Mouse (Mus musculus) monocyte, adult 5-6 weeks (primary cell): Measurements from ENCODE around the gene Fli1. TPM values are rescaled to one million over a fixed set of nuclear protein-coding genes. Genes with fewer than 3 reads are reported as not detected.
A peak's percentile ranks its signal among the peaks of the same experiment; 100 is the strongest.

Source experiments
- ATAC-seq: fragments of 153-309, 156-312 bp; replicated peaks from 2 replicates; pipeline ENCODE4 v1.8.0; 2017; ENCODE audit warnings: mild to moderate bottlenecking; ENCODE audit not compliant: low TSS enrichment, insufficient number of reproducible peaks, severe bottlenecking, poor library complexity, low FRiP score
- total RNA-seq: library from RNA; stranded (forward); fragments of 200-1000, 200-491, 200-594 nt; gene quantifications from 3 replicates; pipeline ENCODE4 v1.2.3, GENCODE M21; 2017

Fli1 gene
- total RNA-seq, 1 experiment from 2014 or later = 94.4 TPM

DNA sequence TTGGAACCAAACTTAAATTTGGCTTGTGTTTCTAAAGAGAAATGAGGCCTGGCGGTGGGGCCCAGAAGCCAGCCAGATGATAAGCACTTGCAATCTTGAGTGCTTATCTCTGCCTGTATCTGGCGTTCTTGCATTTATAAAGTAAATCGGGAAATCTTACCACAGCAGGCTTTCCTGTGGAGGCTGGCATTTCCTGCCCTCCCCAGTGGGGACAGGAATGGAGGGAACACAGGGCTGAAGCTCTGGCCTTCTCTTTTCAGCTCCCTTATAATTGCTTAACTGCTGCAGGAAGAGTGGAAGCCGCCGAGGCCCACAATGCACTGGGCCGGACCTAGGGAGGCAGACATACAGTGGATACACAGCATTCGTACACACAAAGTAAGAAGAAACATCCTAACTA is 13.7 kb upstream of the Fli1 start:
- ATAC-seq = no peak

DNA sequence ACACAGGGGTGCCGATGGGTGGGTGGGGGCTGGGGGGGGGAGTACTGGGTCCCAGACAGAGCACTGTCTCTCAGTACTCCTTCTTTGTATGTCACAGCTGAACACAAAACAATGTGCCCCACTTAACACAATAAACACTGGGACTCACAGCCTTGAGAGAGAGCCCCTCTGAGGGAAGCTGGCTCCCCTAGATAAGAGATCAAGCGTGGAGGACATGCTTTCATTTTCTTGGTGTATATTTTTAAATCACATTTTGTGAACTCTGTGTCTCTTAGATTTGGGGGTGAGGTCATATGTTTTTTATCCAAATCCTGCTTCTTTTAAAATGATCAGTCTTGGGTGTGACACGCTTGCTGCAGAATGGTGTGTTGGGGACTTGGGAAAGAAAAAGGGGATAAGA is 12.6 kb upstream of the Fli1 start:
- no peak for ATAC-seq

DNA sequence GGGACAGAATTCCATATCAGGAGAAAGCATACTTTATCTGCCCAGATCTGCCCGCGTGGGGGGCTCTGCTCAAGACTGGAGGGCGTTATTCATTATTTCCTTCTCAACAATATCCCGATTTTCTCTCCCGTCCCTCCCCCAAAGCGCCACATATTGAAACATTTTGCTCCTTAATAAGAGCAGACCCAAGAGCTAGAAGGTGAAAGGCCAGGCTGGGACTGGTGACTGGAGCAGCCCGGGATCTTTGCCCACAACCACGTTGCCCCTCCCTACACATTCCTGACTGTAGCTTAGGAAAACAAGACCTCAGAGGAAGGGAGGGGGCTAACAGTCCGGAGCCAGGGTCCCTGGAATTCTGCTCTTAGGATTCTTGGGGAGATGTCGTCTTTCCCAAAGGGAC is 7.9 kb upstream of the Fli1 start:
- ATAC-seq = no peak

DNA sequence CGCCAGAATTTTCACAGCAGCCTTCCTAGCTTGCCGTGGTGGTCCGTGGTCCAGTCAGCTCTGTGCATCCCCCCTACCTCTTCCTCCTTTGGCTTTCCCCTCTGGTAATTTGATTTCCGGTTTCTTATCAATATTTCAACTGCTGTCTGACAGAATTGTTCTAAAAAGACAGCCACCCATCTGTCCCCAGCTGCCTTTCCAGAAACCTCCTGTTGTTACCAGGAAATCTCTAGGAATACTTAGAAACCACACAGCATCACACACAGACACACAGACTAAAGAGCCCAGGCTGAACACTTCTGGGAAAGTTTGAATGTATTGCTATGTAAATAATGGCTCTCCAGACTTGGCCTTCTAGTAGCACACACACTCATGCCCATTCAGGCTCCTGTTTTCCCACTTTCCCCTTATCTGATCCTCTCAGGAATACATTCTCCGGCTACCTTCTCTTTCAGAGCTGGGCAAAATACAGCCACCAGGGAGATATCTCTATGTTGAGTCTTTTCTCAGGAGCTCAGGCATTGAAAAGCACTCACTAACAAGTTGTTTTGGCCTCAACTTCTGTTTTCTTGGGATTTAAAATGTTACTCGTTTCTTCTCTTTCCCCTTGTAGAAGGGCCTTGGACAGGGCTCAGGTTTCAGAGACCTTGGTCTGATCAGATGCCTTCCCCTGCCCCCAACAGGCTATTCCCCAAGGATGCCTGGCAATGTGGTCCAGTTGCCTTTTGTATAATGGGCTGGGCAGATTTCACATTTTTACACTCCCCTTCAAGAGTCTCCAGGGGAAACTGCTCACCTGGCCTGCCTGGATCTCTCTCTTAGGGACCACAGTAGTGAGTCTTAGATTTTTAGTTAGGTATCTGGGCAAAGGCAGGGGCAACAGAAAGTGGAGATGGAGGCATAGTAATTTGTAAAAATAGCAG is 7.1 kb upstream of the Fli1 start:
- no peak for ATAC-seq

DNA sequence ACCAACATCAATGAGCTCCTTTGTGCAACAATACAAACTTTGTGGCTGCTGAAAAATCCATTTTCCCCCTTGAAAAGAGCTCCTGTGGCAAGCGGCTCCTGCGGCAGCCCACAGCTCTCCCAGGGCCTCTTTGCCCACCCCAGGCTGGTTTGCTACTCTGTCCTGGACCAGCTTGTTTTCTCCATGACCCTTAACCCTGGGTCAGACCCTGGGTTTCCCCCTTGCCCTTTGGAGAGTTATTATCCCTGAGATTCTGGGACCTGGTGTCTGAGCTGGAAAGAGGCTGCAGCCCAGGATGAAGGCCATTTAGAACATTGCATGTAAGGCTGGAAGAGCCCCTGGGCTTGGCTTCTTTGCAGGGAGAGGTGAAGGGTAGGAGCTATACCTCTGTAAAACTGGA is 4.1 kb upstream of the Fli1 start:
- no peak for ATAC-seq

DNA sequence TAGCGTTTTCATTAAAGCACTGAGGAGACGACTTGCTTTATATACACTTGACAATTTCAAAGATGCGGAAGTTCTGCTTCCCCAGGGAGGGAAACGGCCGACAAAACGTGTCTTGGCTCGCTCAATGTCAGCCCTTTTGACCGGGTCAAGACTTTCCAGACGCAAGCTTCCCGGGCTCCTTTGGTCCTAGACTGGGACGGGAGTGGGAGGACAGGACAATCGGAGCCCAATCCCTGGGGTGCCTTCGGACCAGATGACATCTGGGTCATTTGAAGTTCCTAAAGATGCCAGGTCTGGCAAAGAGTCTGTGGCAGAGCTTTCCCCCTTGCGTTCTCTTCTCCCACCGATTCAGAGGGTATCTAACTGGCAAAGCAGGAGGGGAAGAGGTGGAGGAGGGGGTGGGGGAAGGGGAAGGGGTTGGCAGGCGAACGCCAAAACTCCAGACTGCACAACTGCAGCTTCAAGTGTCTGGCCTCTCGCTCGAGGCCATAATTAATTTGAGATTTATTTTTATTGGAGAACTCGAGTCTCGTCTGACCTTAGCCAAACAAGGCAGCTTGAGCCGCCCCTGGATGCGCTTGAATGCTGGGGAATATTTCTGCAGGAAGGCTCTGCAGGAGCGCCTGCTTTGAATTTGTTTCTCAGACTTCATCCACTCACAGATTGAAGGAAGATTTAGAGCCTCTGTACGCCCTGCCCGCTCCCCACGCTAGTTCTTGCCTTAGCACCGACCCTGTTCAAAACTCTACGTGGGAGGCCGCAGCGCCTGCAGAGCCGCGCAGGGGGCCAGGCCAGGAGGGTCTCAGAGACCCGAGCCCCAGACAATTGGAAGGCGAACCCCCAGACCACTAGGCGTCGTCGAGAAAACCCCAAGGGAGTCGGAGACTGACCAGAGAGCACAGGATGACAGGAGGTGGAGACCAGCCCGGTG is 2.3 kb upstream of the Fli1 start:
- ATAC-seq = no peak

DNA sequence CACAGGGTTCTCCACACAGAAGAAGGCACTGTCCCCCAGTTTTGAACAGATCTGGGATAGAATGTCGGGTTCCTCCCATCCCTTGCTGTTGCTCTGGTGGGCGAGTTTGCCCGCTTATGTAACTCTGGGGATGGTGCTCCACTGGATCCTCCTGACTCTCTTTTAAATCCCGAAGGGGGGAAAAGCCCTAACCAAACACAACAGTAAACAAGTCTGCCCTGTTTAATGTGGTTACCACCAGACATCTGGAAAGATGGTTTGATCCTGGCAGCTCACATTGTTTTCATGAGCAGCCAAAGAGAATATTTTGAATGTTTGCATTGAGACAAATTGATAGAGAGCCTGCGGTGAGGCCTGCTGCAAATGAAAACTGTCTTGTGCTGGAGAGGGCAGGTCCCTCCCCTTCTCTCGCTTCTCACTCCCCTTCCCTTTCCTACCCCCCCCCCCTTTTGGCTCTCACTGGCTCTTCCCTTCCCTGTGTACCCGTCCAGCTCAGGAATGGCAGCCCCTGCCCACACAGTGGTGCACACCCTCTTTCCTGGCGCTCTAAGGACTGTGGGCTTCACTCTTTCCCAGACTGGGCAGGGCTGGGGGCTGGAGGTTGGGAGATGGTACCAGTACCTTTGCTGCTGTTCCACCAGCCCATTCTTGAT is 1.4 kb upstream of the Fli1 start:
- no peak for ATAC-seq

DNA sequence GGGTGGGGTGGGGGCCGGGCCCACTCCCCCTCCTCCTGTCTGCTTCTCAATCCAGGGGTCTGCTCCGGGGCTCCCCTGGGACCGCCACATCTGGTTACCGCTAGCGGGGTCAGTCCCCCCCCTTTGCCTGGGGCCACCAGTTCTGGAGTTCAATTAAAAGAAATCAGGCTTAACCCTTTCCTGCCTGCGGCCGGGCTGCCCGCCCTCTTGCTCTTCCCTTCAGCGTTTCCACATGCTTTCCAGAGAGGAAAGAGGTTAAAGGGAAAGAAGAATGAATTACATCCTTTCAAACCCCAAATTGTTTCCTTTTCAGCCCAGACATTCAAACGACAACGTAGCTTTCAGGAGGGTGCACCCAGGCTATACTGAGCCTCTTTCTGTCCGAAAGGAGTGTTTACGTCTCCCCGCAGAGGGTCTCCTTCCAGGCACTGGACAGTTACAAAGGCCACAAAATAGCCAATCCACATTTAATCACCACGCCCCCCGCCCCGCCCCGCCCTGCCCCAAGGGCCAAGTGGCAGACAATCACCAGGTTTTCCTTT is 450 bp upstream of the Fli1 start:
- no peak for ATAC-seq

DNA sequence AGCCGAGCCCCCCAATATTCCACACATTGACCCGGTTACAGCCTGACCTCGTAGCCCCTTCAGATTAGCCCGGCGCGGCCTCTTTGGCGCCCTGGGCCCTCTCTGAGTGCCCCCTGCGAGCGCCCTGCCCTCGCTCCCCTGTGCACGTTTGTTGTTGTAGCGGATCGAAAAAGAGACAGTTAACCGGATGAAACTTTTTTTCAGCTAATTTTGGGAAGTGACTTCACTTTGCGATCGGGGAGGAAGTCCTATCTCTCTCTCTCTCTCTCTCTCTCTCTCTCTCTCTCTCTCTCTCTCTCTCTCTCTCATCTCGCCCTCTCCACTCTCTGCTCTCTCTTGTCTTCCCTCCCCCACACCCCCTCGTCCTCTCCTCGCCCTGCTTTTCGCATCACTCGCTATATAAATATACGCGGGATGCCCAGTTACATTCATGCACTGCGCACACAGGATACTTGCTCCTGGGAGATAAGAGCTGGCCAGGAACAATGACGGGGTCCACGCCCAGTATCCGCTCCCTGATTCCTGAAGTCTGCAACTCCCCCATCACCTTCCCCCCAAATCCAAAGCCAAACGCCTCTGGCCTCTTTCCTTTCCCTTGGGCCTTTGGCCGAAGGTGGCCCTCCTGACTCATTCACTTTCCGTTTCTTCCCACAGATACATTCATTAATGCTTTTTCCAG is 1.3 kb downstream of the Fli1 start:
- ATAC-seq = 0 out of 2 replicates have a peak, but pooled peaks have one; percentile 6

DNA sequence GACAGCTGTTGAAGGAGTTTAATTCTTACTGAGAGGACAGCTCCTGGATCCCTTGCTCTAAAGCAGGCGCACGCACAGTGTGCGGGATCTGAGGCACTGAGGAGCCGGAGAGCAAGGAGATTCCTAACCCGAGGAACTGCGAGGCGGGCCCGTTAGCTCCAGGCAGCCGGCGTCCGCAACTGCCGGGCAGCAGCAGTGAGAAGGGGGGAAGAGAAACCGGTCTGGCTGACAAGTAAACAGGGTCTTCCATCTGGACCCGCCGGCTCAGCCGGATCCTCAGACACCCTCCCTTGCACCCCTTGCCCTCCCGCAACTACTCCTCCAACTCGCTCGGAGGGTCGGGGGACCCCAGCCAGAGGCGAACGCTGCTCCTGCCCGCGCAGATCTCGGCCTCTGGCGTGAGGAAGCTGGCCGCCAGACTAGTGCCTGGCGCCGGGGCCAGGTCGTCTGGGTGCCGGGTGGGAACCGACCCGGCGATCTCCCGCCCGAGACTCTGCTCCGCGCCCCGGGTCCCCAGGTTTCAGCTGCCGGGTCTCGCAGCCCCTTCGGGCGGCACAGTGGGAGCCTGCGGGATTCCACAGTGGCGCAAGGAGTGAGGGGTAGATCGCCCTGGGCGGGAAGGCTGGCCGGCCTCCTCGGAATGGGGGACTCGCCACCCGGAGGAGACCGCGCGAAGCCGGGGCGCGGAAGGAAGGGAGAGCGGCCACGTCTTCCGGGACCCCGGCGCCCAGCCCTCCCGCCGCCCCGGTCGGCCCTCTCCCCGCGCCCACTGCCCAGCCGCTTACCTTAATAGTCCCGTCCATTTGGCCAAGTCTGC is 2.0 kb downstream of the Fli1 start:
- ATAC-seq = no peak

DNA sequence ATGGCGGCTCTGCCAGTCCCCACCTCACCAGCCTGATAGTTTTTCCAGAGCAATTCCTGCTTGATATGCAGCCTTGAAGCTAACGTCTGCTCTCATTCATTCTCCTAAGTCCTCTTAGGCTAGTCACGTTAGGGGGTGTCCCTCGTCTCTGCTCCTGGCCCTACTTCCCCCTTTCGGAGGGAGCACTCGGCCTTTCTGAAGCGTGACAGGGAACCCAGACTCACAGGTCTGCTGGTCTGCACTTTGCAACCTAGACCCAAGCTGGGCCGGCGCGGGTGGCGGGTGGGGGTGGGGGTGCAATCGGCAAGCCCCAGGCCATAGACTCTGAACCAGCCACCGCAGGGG is 2.6 kb downstream of the Fli1 start:
- peak; percentile 80 for ATAC-seq

DNA sequence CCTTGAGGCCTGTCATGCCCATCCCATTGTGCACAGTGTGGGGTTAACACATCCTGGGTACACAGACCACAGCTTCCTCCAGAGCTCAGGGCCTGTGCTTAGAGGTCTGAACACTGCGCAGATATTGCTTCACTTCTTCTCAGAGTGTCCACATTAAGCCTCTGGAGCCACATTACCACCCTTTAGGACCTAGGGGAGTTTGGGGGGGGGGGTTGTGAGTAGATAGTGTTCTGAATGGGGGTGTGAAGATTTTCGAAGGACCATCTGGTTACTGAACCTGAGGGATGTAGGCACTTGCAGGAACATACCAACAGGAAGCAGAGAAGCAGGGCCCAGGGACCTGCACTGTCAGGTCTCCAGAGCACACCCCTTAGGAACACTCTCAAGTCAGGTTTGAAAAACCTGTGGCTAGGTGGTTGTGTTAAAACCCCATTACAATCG is 3.3 kb downstream of the Fli1 start:
- ATAC-seq = peak; percentile 87

DNA sequence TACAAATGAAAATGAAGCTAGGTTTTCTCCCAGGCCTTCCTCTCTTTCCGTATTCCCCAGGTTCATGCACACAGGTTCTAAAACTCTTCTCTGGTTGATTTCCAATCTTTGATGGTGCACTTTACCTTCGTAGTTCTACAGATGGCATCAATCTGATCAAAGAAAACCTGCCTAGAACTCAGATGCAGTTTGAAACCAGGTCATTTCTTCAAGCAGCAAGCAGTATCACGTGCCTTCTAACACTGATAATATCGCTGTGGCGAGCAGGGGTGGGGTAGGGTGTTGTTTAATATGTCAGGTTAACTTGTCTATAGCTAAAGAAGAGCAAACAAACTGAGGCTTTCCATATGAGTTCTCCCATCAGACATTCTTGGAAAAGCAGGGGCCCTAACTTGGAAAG is 4.5 kb downstream of the Fli1 start:
- ATAC-seq = no peak

DNA sequence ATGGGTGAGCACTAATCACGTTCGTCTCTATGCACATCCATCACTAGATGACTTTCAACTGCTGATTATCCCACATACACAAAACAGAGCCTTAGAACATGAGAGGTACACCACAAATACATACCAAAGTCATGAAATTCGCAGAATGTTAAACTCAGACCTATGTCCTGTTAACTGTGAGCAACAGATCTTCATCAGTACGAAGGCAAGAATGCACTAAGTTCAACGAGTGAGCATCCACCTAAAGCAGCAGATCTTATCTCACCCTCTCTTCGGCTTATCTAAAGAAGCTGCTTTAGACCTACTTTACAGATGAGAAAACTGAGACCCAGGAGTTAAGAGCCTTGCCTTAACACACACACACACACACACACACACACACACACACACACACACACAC is 5.0 kb downstream of the Fli1 start:
- no peak for ATAC-seq

DNA sequence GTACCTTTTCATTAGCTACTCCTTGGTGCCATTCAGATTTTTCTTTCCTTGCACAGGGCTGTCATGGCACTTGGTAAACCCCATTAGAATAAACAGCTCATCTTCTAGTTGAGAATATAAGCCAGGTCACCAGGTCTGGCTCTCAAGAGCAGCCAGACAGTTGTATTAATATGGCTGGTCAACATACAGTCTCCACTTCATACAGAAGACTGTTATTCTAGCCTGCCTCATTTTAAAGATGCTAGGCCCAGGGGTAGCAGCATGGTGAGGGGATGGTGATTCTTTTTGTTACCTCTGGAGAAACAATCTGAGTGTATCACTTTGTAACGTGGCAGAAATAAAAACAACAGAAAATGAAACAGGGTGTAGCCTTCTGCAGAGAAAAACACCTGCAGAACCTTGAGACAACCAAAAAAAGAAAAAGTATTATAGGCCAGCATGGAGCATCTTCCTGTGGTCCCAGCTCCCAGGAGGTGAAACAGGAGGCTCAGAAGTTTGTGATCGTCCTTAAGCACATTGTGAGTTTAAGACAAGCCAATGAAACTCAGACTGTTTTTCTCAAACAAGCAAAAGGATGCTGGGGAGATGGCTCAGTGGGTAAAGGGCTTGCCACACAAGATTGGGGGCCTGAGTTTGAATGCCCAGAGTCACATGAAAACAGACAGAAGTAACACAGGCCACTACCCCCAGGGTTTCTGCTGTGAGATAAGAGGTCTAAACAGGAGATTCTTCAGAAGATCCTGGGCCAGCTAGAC is 7.3 kb downstream of the Fli1 start:
- ATAC-seq = no peak

DNA sequence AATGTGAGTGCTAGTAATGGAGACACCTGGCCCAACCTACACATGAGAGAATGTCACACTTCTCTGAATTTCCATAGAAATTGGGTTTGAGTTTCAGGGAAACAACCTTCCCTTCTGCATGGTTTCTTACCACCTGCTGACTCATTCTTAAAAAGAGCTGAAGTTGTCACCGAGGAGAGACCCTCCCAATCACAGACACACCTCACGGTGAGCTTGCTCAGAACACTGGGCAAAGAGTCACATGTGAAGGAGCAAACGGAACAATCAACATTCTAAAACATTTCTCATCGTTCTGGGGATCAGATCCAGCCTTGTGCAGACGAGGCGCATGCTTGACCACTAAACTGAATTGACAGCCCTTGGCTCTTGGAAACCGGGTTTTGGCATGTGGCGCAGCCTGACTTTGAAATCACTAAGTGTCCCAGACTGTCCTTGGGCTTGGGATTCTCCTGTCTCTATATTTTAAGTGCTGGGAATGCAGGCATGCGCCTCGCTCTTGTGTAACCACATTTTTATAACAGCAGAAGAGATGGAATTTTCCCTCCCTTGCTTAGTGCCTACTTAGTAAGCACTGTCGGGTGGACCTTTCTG is 8.5 kb downstream of the Fli1 start:
- ATAC-seq = no peak

DNA sequence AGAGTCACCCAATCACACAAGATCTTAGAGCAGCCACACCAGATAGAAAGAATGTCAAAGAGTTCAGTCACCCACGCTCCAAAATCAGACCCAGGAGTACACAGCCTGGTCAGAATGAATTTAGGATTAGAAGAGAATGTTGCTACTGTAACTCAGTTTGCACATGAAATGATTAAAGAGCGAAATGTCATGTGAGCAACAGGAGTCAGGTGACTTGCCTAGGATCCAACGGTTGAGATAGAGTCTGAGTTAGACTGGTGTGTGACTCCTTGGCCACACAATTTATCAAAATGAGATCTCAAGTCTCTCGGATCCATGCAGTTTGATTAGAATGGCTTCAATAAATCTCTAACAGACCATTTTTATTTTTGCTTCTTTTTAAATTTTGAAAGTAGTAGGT is 11.1 kb downstream of the Fli1 start:
- no peak for ATAC-seq
